Mouse (Mus musculus) CH12.LX (cell line): ENCODE measurements around the gene Smarcd1.

Source experiments
- CTCF ChIP-seq, 2 experiments: IDR thresholded peaks in 1 of 2; conservative IDR thresholded peaks in 1 of 2; 2 replicates each; pipeline ENCODE4 v1.5.1; 2011 to 2012; ENCODE audit warnings: low read depth in 2 of 2, low read length in 2 of 2, improper control_type of control experiment in 1 of 2, inconsistent platforms in 1 of 2, mild to moderate bottlenecking in 1 of 2, moderate library complexity in 1 of 2
- EP300 ChIP-seq: IDR thresholded peaks from 2 replicates; pipeline ENCODE4 v1.6.1; 2011; ENCODE audit warnings: low read length, improper control_type of control experiment
- MAZ ChIP-seq: IDR thresholded peaks from 2 replicates; pipeline ENCODE4 v1.6.1; 2012; ENCODE audit warnings: low read depth, mild to moderate bottlenecking, inconsistent platforms, low read length, improper control_type of control experiment, moderate library complexity
- PAX5 ChIP-seq: IDR thresholded peaks from 2 replicates; pipeline ENCODE4 v1.6.1; 2012; ENCODE audit warnings: low read length, inconsistent platforms, mixed read lengths
- POLR2A ChIP-seq: IDR thresholded peaks from 2 replicates; pipeline ENCODE4 v1.6.1; 2011; ENCODE audit warnings: low read depth, mild to moderate bottlenecking, improper control_type of control experiment, low read length
- RAD21 ChIP-seq: IDR thresholded peaks from 2 replicates; pipeline ENCODE4 v1.6.1; 2011; ENCODE audit warnings: low read depth, mild to moderate bottlenecking, low read length, improper control_type of control experiment, moderate library complexity
- USF1 ChIP-seq: IDR thresholded peaks from 2 replicates; pipeline ENCODE4 v1.6.1; 2014; ENCODE audit warnings: low read depth, mild to moderate bottlenecking, inconsistent platforms, low read length, improper control_type of control experiment
- ZKSCAN1 ChIP-seq: IDR thresholded peaks from 2 replicates; pipeline ENCODE4 v1.6.1; 2012; ENCODE audit warnings: low read depth, inconsistent platforms, low read length, improper control_type of control experiment, borderline replicate concordance
- ZMIZ1 ChIP-seq: IDR thresholded peaks from 2 replicates; pipeline ENCODE4 v1.6.1; 2012; ENCODE audit warnings: low read depth, mild to moderate bottlenecking, inconsistent platforms, low read length, improper control_type of control experiment
- ZNF384 ChIP-seq: IDR thresholded peaks from 2 replicates; pipeline ENCODE4 v1.6.1; 2012; ENCODE audit warnings: low read depth, low read length, improper control_type of control experiment, inconsistent platforms

- TF ChIP-seq CTCF (conservative IDR thresholded peaks at IDR 0.05 in 1 of 2, IDR thresholded peaks at IDR 0.05 in 1 of 2; ENCODE audit: low read depth in 2 of 2, low read length in 2 of 2) (no peak), POLR2A (no peak), MAZ (no peak), EP300 (no peak), ZKSCAN1 (no peak), USF1 (no peak), ZMIZ1 (no peak), RAD21 (no peak), ZNF384 (no peak), PAX5 (no peak)
Observed at GRCm38 (mm10) chr15:99691976-99692375, 10.0 kb upstream of the Smarcd1 start.
